Comparison of ENCODE assay signal across 11 mouse cellular contexts in genomic region chr3:65321981-65322779, GRCm38 (mm10).
DNase-seq lines count a peak whose midpoint lies in the region; ATAC-seq lines count a peak whose summit lies in the region.
"Had no signal": no experiment of that assay in that cellular context is flagged by ENCODE, and none has a peak within 500 bp of the region (broad histone marks: within the 10 kb centered on the region; RNA-seq: fewer than 3 reads in every experiment).

No protein-coding gene starts in this region.

- no peak for ATAC-seq in erythroblast, adult 5-6 weeks (replicated peaks; ENCODE audit: low FRiP score, poor library complexity, severe bottlenecking)

- peak; percentile 17 to 62 for DNase-seq in frontal cortex, postnatal 36 days (ENCODE audit: low spot score in 2 of 2)
- no peak for DNase-seq in frontal cortex, postnatal 10 days (ENCODE audit: low spot score in 2 of 2)
- peak; percentile 30 for DNase-seq in cerebellum, adult 11 months
- peak; percentile 44 to 84 for DNase-seq in layer of hippocampus, adult 18-20 months (ENCODE audit: low spot score in 2 of 2)
- DNase-seq in right cerebral cortex, adult 2 months (ENCODE audit: low spot score in 2 of 2) = peak; percentile 57 to 58
- DNase-seq in embryo, embryonic 10 days (ENCODE audit: low spot score) = no peak
- DNase-seq in adrenal gland, postnatal 14 days = no peak
- DNase-seq: adrenal gland, adult 2 months; B cell, adult 2 months; thymus, postnatal 14 days had no signal

Comparison
In these comparisons a context has a peak if more than half of its experiments do, and no peak if none do; other contexts are left out.
1. DNase-seq: peak in frontal cortex, postnatal 36 days (2 of 2), cerebellum, adult 11 months (single experiment), layer of hippocampus, adult 18-20 months (2 of 2) and right cerebral cortex, adult 2 months (2 of 2); none in frontal cortex, postnatal 10 days (0 of 2), embryo, embryonic 10 days (single experiment) and adrenal gland, postnatal 14 days (single experiment).